Mouse (Mus musculus): ENCODE results near the gene Nmur1.

The Nmur1 gene

GRCm38 (mm10) chr1:86426128-86426527 lies at the start of gene Nmur1, which contains the start of gene Tex44:
Gene Nmur1, minus strand, starts transcription at chr1:86426228.
Gene Tex44, plus strand, starts transcription at chr1:86426329.
- no peak for DNase-seq (ENCODE audit: low read depth, low spot score)

- peak; percentile 81 for DNase-seq (ENCODE audit: low read depth, low spot score)
These were observed 47.2 kb upstream of the Nmur1 start for GRCm38 (mm10) chr1:86473109-86473760.

- peak; percentile 92 for DNase-seq (ENCODE audit: low read depth, low spot score)
These were observed 46.3 kb upstream of the Nmur1 start for GRCm38 (mm10) chr1:86472197-86472952.

GRCm38 (mm10) chr1:86471504-86471961 lies 45.5 kb upstream of the Nmur1 start:
- peak; percentile 91 for DNase-seq (ENCODE audit: low read depth, low spot score)

GRCm38 (mm10) chr1:86470519-86471181 lies 44.6 kb upstream of the Nmur1 start:
- DNase-seq (ENCODE audit: low read depth, low spot score), result peak; percentile 93

GRCm38 (mm10) chr1:86469876-86470275 lies 43.8 kb upstream of the Nmur1 start:
- no peak for DNase-seq (ENCODE audit: low read depth, low spot score)

- peak; percentile 99 for DNase-seq (ENCODE audit: low read depth, low spot score)
These were observed 41.4 kb upstream of the Nmur1 start for GRCm38 (mm10) chr1:86467416-86467815.

- no peak for DNase-seq (ENCODE audit: low read depth, low spot score)
These were observed 38.8 kb upstream of the Nmur1 start for GRCm38 (mm10) chr1:86464875-86465224.

GRCm38 (mm10) chr1:86464223-86464874 lies 38.3 kb upstream of the Nmur1 start:
- peak; percentile 77 for DNase-seq (ENCODE audit: low read depth, low spot score)

GRCm38 (mm10) chr1:86459371-86459770 lies 33.3 kb upstream of the Nmur1 start:
- DNase-seq (ENCODE audit: low read depth, low spot score), result no peak

GRCm38 (mm10) chr1:86456892-86457581 lies 31.0 kb upstream of the Nmur1 start:
- DNase-seq (ENCODE audit: low read depth, low spot score), result peak; percentile 49

GRCm38 (mm10) chr1:86452713-86453112 lies 26.7 kb upstream of the Nmur1 start:
- DNase-seq (ENCODE audit: low read depth, low spot score), result peak; percentile 58

- peak; percentile 74 for DNase-seq (ENCODE audit: low read depth, low spot score)
These were observed 23.9 kb upstream of the Nmur1 start for GRCm38 (mm10) chr1:86449966-86450365.

GRCm38 (mm10) chr1:86448272-86448671 lies 22.2 kb upstream of the Nmur1 start:
- DNase-seq (ENCODE audit: low read depth, low spot score), result no peak

- no peak for DNase-seq (ENCODE audit: low read depth, low spot score)
These were observed 21.7 kb upstream of the Nmur1 start for GRCm38 (mm10) chr1:86447596-86448171.

GRCm38 (mm10) chr1:86443386-86444172 lies 17.6 kb upstream of the Nmur1 start:
- no peak for DNase-seq (ENCODE audit: low read depth, low spot score)

- DNase-seq (ENCODE audit: low read depth, low spot score), result no peak
These were observed 16.8 kb upstream of the Nmur1 start for GRCm38 (mm10) chr1:86442832-86443231.

GRCm38 (mm10) chr1:86441980-86442831 lies 16.2 kb upstream of the Nmur1 start:
- DNase-seq (ENCODE audit: low read depth, low spot score), result peak; percentile 82

GRCm38 (mm10) chr1:86441724-86441979 lies 15.6 kb upstream of the Nmur1 start:
- DNase-seq (ENCODE audit: low read depth, low spot score), result no peak

Measured in R1 (cell line).